In the genomic region with DNA sequence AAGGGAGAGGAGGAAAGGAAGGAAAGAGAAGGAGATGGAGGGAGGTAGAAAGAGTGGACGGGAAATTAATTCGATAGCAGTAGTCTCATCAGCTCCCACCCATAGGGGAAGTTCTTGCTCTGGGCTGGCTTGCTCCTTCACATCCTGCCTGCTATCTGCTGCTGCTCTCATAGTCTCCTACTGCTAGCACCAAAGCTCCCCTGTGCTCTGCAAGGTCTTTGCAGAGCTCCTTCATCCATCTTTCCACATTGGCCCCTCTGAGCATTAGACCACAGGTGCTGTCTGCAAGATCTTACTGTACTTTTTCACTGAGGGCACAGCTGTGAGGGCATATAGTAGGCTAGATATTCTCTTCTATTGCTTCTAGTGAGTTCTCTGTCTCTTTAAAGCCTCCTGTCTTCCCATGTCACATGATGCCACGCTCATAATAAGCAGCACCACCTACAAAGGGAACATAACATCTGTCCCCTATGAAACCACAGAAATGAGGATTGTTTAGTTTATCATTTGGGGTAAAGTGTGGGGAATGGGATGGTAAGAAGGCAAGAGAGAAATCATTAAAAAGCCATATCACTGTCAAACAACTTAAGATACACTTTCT, we compare ENCODE assay signal across 28 mouse cellular contexts.
DNase-seq lines count a peak whose midpoint lies in the region; ATAC-seq and TF ChIP-seq lines count a peak whose summit lies in the region.
"Had no signal": no experiment of that assay in that cellular context is flagged by ENCODE, and none has a peak within 500 bp of the region (broad histone marks: within the 10 kb centered on the region; RNA-seq: fewer than 3 reads in every experiment).

No protein-coding gene starts in this region.

- H3K9me3 ChIP-seq in intestine, embryonic 16.5 days (ENCODE audit: control insufficient read depth, low read length) = no peaks in the 10 kb centered on the region
- H3K9me3 ChIP-seq: embryonic facial prominence, embryonic 10.5 days; embryonic facial prominence, embryonic 15.5 days; forebrain, embryonic 12.5 days; heart, embryonic 13.5 days; hindbrain, embryonic 10.5 days; limb, embryonic 13.5 days; lung, embryonic 15.5 days had no signal

- H3K9ac ChIP-seq in intestine, embryonic 16.5 days (ENCODE audit: low read depth, low read length) = no peak overlapping the region
- H3K9ac ChIP-seq: embryonic facial prominence, embryonic 15.5 days; forebrain, embryonic 12.5 days; heart, embryonic 13.5 days; limb, embryonic 13.5 days; lung, embryonic 15.5 days had no signal

- peaks cover 7% of the 10 kb centered on the region for H3K4me1 ChIP-seq in thymus, adult 2 months (replicated peaks; ENCODE audit: control insufficient read depth, insufficient read depth, low read length)
- H3K4me1 ChIP-seq in intestine, embryonic 16.5 days (ENCODE audit: control insufficient read depth, insufficient read depth, low read length) = no peaks in the 10 kb centered on the region
- H3K4me1 ChIP-seq: embryonic facial prominence, embryonic 15.5 days; limb, embryonic 13.5 days; lung, embryonic 15.5 days had no signal

- TF ChIP-seq POLR2A in thymus, adult 2 months (IDR thresholded peaks at IDR 0.05; ENCODE audit: control insufficient read depth, extremely low read depth, insufficient read depth, low read length, poor library complexity) = no peak

- no peak overlapping the region for H3K4me2 ChIP-seq in intestine, embryonic 16.5 days (ENCODE audit: low read depth, low read length)
- H3K4me2 ChIP-seq: embryonic facial prominence, embryonic 15.5 days; forebrain, embryonic 12.5 days; heart, embryonic 13.5 days; limb, embryonic 13.5 days; liver, embryonic 11.5 days; lung, embryonic 15.5 days; midbrain, embryonic 11.5 days had no signal

- H3K27me3 ChIP-seq in thymus, adult 2 months (ENCODE audit: control insufficient read depth, insufficient read depth, low read length) = no peaks in the 10 kb centered on the region
- H3K27me3 ChIP-seq in intestine, embryonic 16.5 days (replicated peaks; ENCODE audit: control insufficient read depth, insufficient read depth, low read length) = no peaks in the 10 kb centered on the region
- H3K27me3 ChIP-seq: embryonic facial prominence, embryonic 15.5 days; forebrain, embryonic 12.5 days; heart, embryonic 13.5 days; limb, embryonic 13.5 days; lung, embryonic 15.5 days had no signal

- ATAC-seq in CD4-positive, CD25-positive, alpha-beta regulatory T cell, adult 4 months = peak; percentile 54
- ATAC-seq in common myeloid progenitor, adult 5-6 weeks (replicated peaks; ENCODE audit: low read depth, poor library complexity, severe bottlenecking) = 0 out of 2 replicates have a peak, but pooled peaks have one; percentile 20
- ATAC-seq in intestine, embryonic 16.5 days = no peak
- ATAC-seq: hindbrain, embryonic 16.5 days; intestine, postnatal 0 days; midbrain, embryonic 16.5 days had no signal

- TF ChIP-seq CTCF in thymus, adult 2 months (IDR thresholded peaks at IDR 0.05; ENCODE audit: borderline replicate concordance, control insufficient read depth, extremely low read depth, insufficient read depth, low read length, poor library complexity) = no peak

- H3K4me3 ChIP-seq in thymus, adult 2 months (ENCODE audit: control insufficient read depth, insufficient read depth, low read length) = no peak overlapping the region
- no peak overlapping the region for H3K4me3 ChIP-seq in intestine, embryonic 16.5 days (ENCODE audit: low read length)
- H3K4me3 ChIP-seq: embryonic facial prominence, embryonic 10.5 days; embryonic facial prominence, embryonic 15.5 days; forebrain, embryonic 12.5 days; heart, embryonic 13.5 days; hindbrain, embryonic 10.5 days; left cerebral cortex, adult 2 months; limb, embryonic 13.5 days; lung, embryonic 15.5 days had no signal

- peak; percentile 5 for DNase-seq in thymus, adult 2 months
- DNase-seq in gastrocnemius, adult 18-20 months (ENCODE audit: low spot score) = no peak
- DNase-seq in cerebellum, adult 18-20 months = no peak
- DNase-seq: adrenal gland, postnatal 25 days; B cell, adult 2 months; cerebellum, adult 11-12 months; cerebellum, postnatal 10 days; gastrocnemius, postnatal 14 days; heart, adult 18-20 months; heart, postnatal 14 days; kidney, adult 9 months; kidney, postnatal 14 days had no signal

- H3K36me3 ChIP-seq in thymus, adult 2 months (ENCODE audit: control insufficient read depth, insufficient read depth, low read length) = no peaks in the 10 kb centered on the region
- H3K36me3 ChIP-seq in intestine, embryonic 16.5 days (ENCODE audit: control insufficient read depth, insufficient read depth, low read length) = no peaks in the 10 kb centered on the region
- H3K36me3 ChIP-seq: embryonic facial prominence, embryonic 10.5 days; embryonic facial prominence, embryonic 15.5 days; forebrain, embryonic 12.5 days; heart, embryonic 13.5 days; hindbrain, embryonic 10.5 days; limb, embryonic 13.5 days; lung, embryonic 15.5 days had no signal

- no peak overlapping the region; the same call in 1 of the 2 replicates for H3K27ac ChIP-seq in thymus, adult 2 months (ENCODE audit: control insufficient read depth, insufficient read depth, low read length)
- no peak overlapping the region for H3K27ac ChIP-seq in intestine, embryonic 16.5 days (ENCODE audit: low read length)
- H3K27ac ChIP-seq: embryonic facial prominence, embryonic 10.5 days; embryonic facial prominence, embryonic 15.5 days; forebrain, embryonic 12.5 days; heart, embryonic 13.5 days; hindbrain, embryonic 10.5 days; left cerebral cortex, adult 2 months; limb, embryonic 13.5 days; lung, embryonic 15.5 days had no signal

- 22% methylated on average over 3 of the region's 3 CpGs for WGBS in thymus, adult 2 months
- 83% methylated on average over 3 of the region's 3 CpGs for WGBS in intestine, embryonic 16.5 days
